Mouse (Mus musculus) bone marrow macrophage, adult 2 months (primary cell): ENCODE measurements around the gene Slc25a34.

Experiments used
- CTCF ChIP-seq: IDR thresholded peaks from 2 replicates; pipeline ENCODE4 v1.5.1; 2012; ENCODE audit warnings: low read depth, mild to moderate bottlenecking, low read length, moderate library complexity
- POLR2A ChIP-seq: IDR thresholded peaks from 2 replicates; pipeline ENCODE4 v1.6.1; 2012; ENCODE audit warnings: mild to moderate bottlenecking, low read depth, low read length, borderline replicate concordance

GRCm38 (mm10) chr4:141601148-141601862, 22.3 kb downstream of the Slc25a34 start:
- no peak for TF ChIP-seq POLR2A
- peak; percentile 19; the same call in 1 of the 2 replicates for TF ChIP-seq CTCF
